In the genomic region with DNA sequence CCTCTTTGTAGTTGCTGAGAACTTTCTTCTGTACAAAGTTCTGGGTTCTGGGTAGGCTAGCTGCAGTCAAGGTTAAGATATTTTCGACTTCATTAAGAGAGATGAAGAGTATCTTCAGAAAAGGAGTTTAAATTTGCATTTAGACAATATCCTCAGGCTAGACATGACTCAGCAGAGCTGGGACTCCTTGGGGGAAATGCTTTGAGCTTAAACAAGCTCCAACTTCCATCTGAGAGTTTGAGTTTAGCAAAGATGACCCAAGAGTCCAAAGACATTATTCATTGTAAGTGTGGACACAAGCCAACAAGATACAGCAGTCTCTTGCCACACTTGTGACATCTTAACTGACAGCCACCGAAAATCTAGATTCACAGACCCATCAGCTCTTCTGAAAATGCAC, we compare ENCODE assay signal across 31 mouse cellular contexts. TPM values are rescaled to one million over a fixed set of nuclear protein-coding genes. Genes with fewer than 3 reads are reported as not detected.
A peak's percentile ranks its signal among the peaks of the same experiment; 100 is the strongest.
DNase-seq lines count a peak whose midpoint lies in the region; ATAC-seq and TF ChIP-seq lines count a peak whose summit lies in the region.
"Had no signal": no experiment of that assay in that cellular context is flagged by ENCODE, and none has a peak within 500 bp of the region (broad histone marks: within the 10 kb centered on the region; RNA-seq: fewer than 3 reads in every experiment).

No protein-coding gene starts in this region.

- DNase-seq in 3T3-L1 (ENCODE audit: low read depth, low spot score) (peak; percentile 77), CH12.LX (ENCODE audit: extremely low read depth) (peak; percentile 55)
- peak; percentile 23 for DNase-seq in brain, adult 2 months (ENCODE audit: low read depth, low spot score)
- no peak for DNase-seq in testis, postnatal 14 days (ENCODE audit: low spot score)
- DNase-seq: adrenal gland, adult 8-10 months; adrenal gland, postnatal 36 days; cerebellum, adult 11 months; cerebellum, adult 2 months; cerebellum, adult 9-11 months; cerebellum, postnatal 25 days; embryo, embryonic 11 days; gastrocnemius, postnatal 25 days; heart, adult 18-20 months; heart, postnatal 10 days; heart, postnatal 36 days; kidney, adult 18-20 months had no signal

- no peak for TF ChIP-seq CTCF in CH12.LX (conservative IDR thresholded peaks at IDR 0.05 in 1 of 2, IDR thresholded peaks at IDR 0.05 in 1 of 2; ENCODE audit: low read depth in 2 of 2, low read length in 2 of 2)

- dilution Hi-C loops in CH12.LX (cut with MboI; ENCODE audit: extremely low pct_ligation_motif_present, extremely low pct_unique_long_range_greater_than_20kb, low sequenced_read_pairs): no loop called here

- peak overlapping the region; percentile 58 for H3K4me2 ChIP-seq in CH12.LX (ENCODE audit: insufficient read depth, low read depth, poor library complexity, severe bottlenecking)
- H3K4me2 ChIP-seq: embryonic facial prominence, embryonic 13.5 days; forebrain, embryonic 12.5 days; forebrain, embryonic 15.5 days; heart, embryonic 12.5 days; heart, embryonic 15.5 days; hindbrain, embryonic 13.5 days had no signal

- no peak overlapping the region; the same call in 1 of the 2 replicates for H3K9ac ChIP-seq in CH12.LX (ENCODE audit: insufficient read depth, low read depth)
- H3K9ac ChIP-seq: embryonic facial prominence, embryonic 13.5 days; forebrain, embryonic 12.5 days; forebrain, embryonic 15.5 days; heart, embryonic 12.5 days; heart, embryonic 15.5 days; hindbrain, embryonic 13.5 days had no signal

- no peak for ATAC-seq in erythroblast, adult 5-6 weeks (replicated peaks; ENCODE audit: low FRiP score, poor library complexity, severe bottlenecking)
- no peak for ATAC-seq in inflammation-experienced regulatory T-cells, adult 6 months
- ATAC-seq: activated CD4-positive, CD25-positive, alpha-beta regulatory T cell, adult 4 months; forebrain, embryonic 15.5 days; hindbrain, embryonic 16.5 days; intestine, embryonic 16.5 days had no signal

- no peaks in the 10 kb centered on the region for H3K79me2 ChIP-seq in CH12.LX (replicated peaks; ENCODE audit: control insufficient read depth, extremely low read depth, insufficient read depth, poor library complexity, severe bottlenecking)

- no peaks in the 10 kb centered on the region for H3K9me3 ChIP-seq in CH12.LX (replicated peaks; ENCODE audit: low read length)
- H3K9me3 ChIP-seq: embryonic facial prominence, embryonic 10.5 days; embryonic facial prominence, embryonic 13.5 days; forebrain, embryonic 12.5 days; forebrain, embryonic 15.5 days; G1E; heart, embryonic 12.5 days; heart, embryonic 15.5 days; hindbrain, embryonic 10.5 days; hindbrain, embryonic 13.5 days had no signal

- H3K27ac ChIP-seq in CH12.LX (ENCODE audit: insufficient read depth, low read depth): peak overlapping the region; percentile 48; the same call in 1 of the 2 replicates
- H3K27ac ChIP-seq: embryonic facial prominence, embryonic 10.5 days; embryonic facial prominence, embryonic 13.5 days; forebrain, embryonic 12.5 days; forebrain, embryonic 15.5 days; heart, embryonic 15.5 days; hindbrain, embryonic 10.5 days; hindbrain, embryonic 13.5 days had no signal

- no peaks in the 10 kb centered on the region for H3K27me3 ChIP-seq in CH12.LX (replicated peaks)
- H3K27me3 ChIP-seq: embryonic facial prominence, embryonic 13.5 days; forebrain, embryonic 12.5 days; forebrain, embryonic 15.5 days; heart, embryonic 12.5 days; heart, embryonic 15.5 days had no signal

- TF ChIP-seq EP300 in CH12.LX (IDR thresholded peaks at IDR 0.05; ENCODE audit: low read length): peak; percentile 81

- TF ChIP-seq RAD21 in CH12.LX (IDR thresholded peaks at IDR 0.05; ENCODE audit: low read depth, low read length): no peak

- no peaks in the 10 kb centered on the region for H3K36me3 ChIP-seq in CH12.LX (replicated peaks in 1 of 2; ENCODE audit: control insufficient read depth in 1 of 2, insufficient read depth in 1 of 2, low read length in 1 of 2)
- H3K36me3 ChIP-seq: embryonic facial prominence, embryonic 10.5 days; embryonic facial prominence, embryonic 13.5 days; forebrain, embryonic 12.5 days; forebrain, embryonic 15.5 days; G1E; heart, embryonic 12.5 days; heart, embryonic 15.5 days; hindbrain, embryonic 10.5 days; hindbrain, embryonic 13.5 days had no signal

- H3K4me3 ChIP-seq in CH12.LX (replicated peaks in 1 of 3; ENCODE audit: low read depth in 2 of 3, low read length in 2 of 3, poor library complexity in 1 of 3): no peak overlapping the region
- H3K4me3 ChIP-seq: embryonic facial prominence, embryonic 10.5 days; embryonic facial prominence, embryonic 13.5 days; forebrain, embryonic 12.5 days; forebrain, embryonic 15.5 days; heart, embryonic 12.5 days; heart, embryonic 15.5 days; hindbrain, embryonic 10.5 days; hindbrain, embryonic 13.5 days had no signal

- in situ Hi-C loops in CH12.LX (cut with MboI; ENCODE audit: low pct_ligation_motif_present, low pct_unique_long_range_greater_than_20kb, low sequenced_read_pairs): loop anchor here (10.0 to 25.0 kb wide), 3 partner anchors 225 to 327 kb away; a partner anchor contains a TSS

- H3K4me1 ChIP-seq in CH12.LX (ENCODE audit: control insufficient read depth in 1 of 2, insufficient read depth in 2 of 2): peaks cover 24 to 60% of the 10 kb centered on the region in 2 experiments
- H3K4me1 ChIP-seq: embryonic facial prominence, embryonic 10.5 days; embryonic facial prominence, embryonic 13.5 days; heart, embryonic 12.5 days; heart, embryonic 15.5 days had no signal

- TF ChIP-seq POLR2A in CH12.LX (IDR thresholded peaks at IDR 0.05; ENCODE audit: low read depth, low read length): no peak

TF ChIP-seq in CH12.LX, 34 proteins besides CTCF, POLR2A, EP300 and RAD21:
- TF ChIP-seq ZC3H11A (IDR thresholded peaks at IDR 0.05; ENCODE audit: low read depth, low read length) (no peak), MAZ (IDR thresholded peaks at IDR 0.05; ENCODE audit: low read depth, low read length) (no peak), NRF1 (IDR thresholded peaks at IDR 0.05; ENCODE audit: low read depth, low read length) (no peak), MEF2A (IDR thresholded peaks at IDR 0.05; ENCODE audit: borderline replicate concordance, low read depth, low read length) (no peak), JUND (conservative IDR thresholded peaks at IDR 0.05; ENCODE audit: low read depth, low read length) (peak; percentile 86), IRF4 (IDR thresholded peaks at IDR 0.05; ENCODE audit: low read depth, low read length) (peak; percentile 60; the same call in 1 of the 2 replicates), GABPA (IDR thresholded peaks at IDR 0.05; ENCODE audit: insufficient replicate concordance, low read depth, low read length) (no peak), NELFE (IDR thresholded peaks at IDR 0.05; ENCODE audit: low read depth, low read length) (no peak), ETS1 (conservative IDR thresholded peaks at IDR 0.05; ENCODE audit: low read depth, low read length) (no peak), MAX (IDR thresholded peaks at IDR 0.05; ENCODE audit: low read length) (no peak), USF2 (conservative IDR thresholded peaks at IDR 0.05; ENCODE audit: low read depth, low read length) (no peak), BHLHE40 (IDR thresholded peaks at IDR 0.05; ENCODE audit: low read depth, low read length) (no peak), MAFK (IDR thresholded peaks at IDR 0.05; ENCODE audit: insufficient replicate concordance, low read length) (peak; percentile 85), E2F4 (IDR thresholded peaks at IDR 0.05; ENCODE audit: insufficient replicate concordance, low read depth, low read length) (no peak), HCFC1 (IDR thresholded peaks at IDR 0.05; ENCODE audit: low read depth, low read length) (no peak), JUN (IDR thresholded peaks at IDR 0.05; ENCODE audit: insufficient read depth, low read depth, low read length) (peak; percentile 52; the same call in 1 of the 2 replicates), KAT2A (IDR thresholded peaks at IDR 0.05; ENCODE audit: insufficient replicate concordance, low read length) (no peak), TBP (conservative IDR thresholded peaks at IDR 0.05; ENCODE audit: low read depth, low read length) (no peak), SIN3A (IDR thresholded peaks at IDR 0.05; ENCODE audit: low read length) (no peak)

RNA-seq across cellular contexts. Expression of a gene that starts 27.9 kb away (rescaled TPM):
- total RNA-seq in CH12.LX (2012; rRNA removed) (not detected in 2 replicates), CH12.LX (2014; rRNA removed) (not detected in 2 replicates)
- 0.09 TPM in 1 of 2 replicates, not detected in the other for polyA plus RNA-seq in CH12.LX (2012; ENCODE audit: insufficient read length, low read depth)
- total RNA-seq in erythroblast, adult 5-6 weeks (2015; ENCODE audit: low replicate concordance): not detected in 2 replicates
- total RNA-seq in erythroblast, adult 5-6 weeks (2017; ENCODE audit: low replicate concordance): not detected in 2 replicates
- polyA plus RNA-seq in inflammation-experienced regulatory T-cells, adult 6 months (2017; shearing (Covaris generic)): 1 to 10 TPM in 2 of 3 experiments, under 1 TPM in 1; 0.94 to 1.6 (median 1.5) TPM
- total RNA-seq: adrenal gland, adult 8-10 months; adrenal gland, postnatal 36 days; gastrocnemius, adult 8-10 months; gastrocnemius, postnatal 25 days had no signal
- polyA plus RNA-seq: G1E had no signal

RNA-seq across cellular contexts. Expression of a gene that starts 39.2 kb away (rescaled TPM):
- total RNA-seq in CH12.LX (2012; rRNA removed): 6.4 and 8.9 TPM in 2 replicates
- total RNA-seq in CH12.LX (2014; rRNA removed): 23.2 and 31.1 TPM in 2 replicates
- polyA plus RNA-seq in CH12.LX (2012; ENCODE audit: insufficient read length, low read depth): 12.2 and 17.0 TPM in 2 replicates
- 18.0 and 34.0 TPM in 2 replicates for total RNA-seq in erythroblast, adult 5-6 weeks (2015; ENCODE audit: low replicate concordance)
- total RNA-seq in erythroblast, adult 5-6 weeks (2017; ENCODE audit: low replicate concordance): 9.5 and 20.1 TPM in 2 replicates
- 100 to 1,000 TPM in 1 of 3 experiments, 10 to 100 TPM in 2; 57.2 to 116 (median 62.2) TPM for polyA plus RNA-seq in inflammation-experienced regulatory T-cells, adult 6 months (2017; shearing (Covaris generic))
